Mouse (Mus musculus) intestine, postnatal 0 days (tissue): ENCODE measurements around the gene Cdx4. TPM values are rescaled to one million over a fixed set of nuclear protein-coding genes. Genes with fewer than 3 reads are reported as not detected.

Source experiments
- ATAC-seq: fragments of 200-750 bp; cut with Nextera tagmentation; 2 replicates; pipeline ENCODE4 v1.8.0; 2017; ENCODE audit warnings: mild to moderate bottlenecking, moderate TSS enrichment, moderate library complexity
- H3K27ac ChIP-seq: fragments of 300-500 bp; sonication (generic); 2 replicates; pipeline ENCODE4 v1.5.1; 2014; ENCODE audit warnings: mild to moderate bottlenecking, low read depth, low read length, moderate library complexity
- H3K27me3 ChIP-seq: fragments of 300-500 bp; sonication (generic); replicated peaks from 2 replicates; pipeline ENCODE4 v1.6.1; 2014; ENCODE audit warnings: low read length, mixed read lengths; ENCODE audit not compliant: control insufficient read depth, insufficient read depth
- H3K36me3 ChIP-seq: fragments of 300-500 bp; sonication (generic); 2 replicates; pipeline ENCODE4 v1.6.1; 2014; ENCODE audit warnings: mild to moderate bottlenecking, moderate library complexity; ENCODE audit not compliant: control insufficient read depth, insufficient read depth
- H3K4me1 ChIP-seq: fragments of 300-500 bp; sonication (generic); replicated peaks from 2 replicates; pipeline ENCODE4 v1.6.1; 2014; ENCODE audit warnings: antibody characterized with exemption, low read length, mixed read lengths; ENCODE audit not compliant: control insufficient read depth, insufficient read depth
- H3K4me2 ChIP-seq: fragments of 300-500 bp; sonication (generic); replicated peaks from 2 replicates; pipeline ENCODE4 v1.6.1; 2014; ENCODE audit warnings: low read depth, mild to moderate bottlenecking, moderate library complexity
- H3K4me3 ChIP-seq: fragments of 300-500 bp; sonication (generic); 2 replicates; pipeline ENCODE4 v1.5.1; 2014; ENCODE audit warnings: low read depth, low read length
- H3K9ac ChIP-seq: fragments of 300-500 bp; sonication (generic); 2 replicates; pipeline ENCODE4 v1.6.1; 2014; ENCODE audit warnings: mild to moderate bottlenecking, low read depth, low read length
- H3K9me3 ChIP-seq: fragments of 300-500 bp; sonication (generic); 2 replicates; pipeline ENCODE4 v1.6.1; 2016; ENCODE audit warnings: mixed run types; ENCODE audit not compliant: control insufficient read depth
- CTCF ChIP-seq: sonication (generic); IDR thresholded peaks from 2 replicates; pipeline ENCODE4 v1.5.1; 2016; ENCODE audit warnings: low read depth, mild to moderate bottlenecking, control low read depth, antibody characterized with exemption, moderate library complexity
- WGBS: fragments of 180-500 bp; shearing (Covaris S2); extraction: QIAGEN DNeasy Blood & Tissue Kit; methylation state at CpG from one replicate; pipeline ENCODE4 v1.1.7; 2014; 5-methylcytosine and 5-hydroxymethylcytosine counted together
- polyA plus RNA-seq: library from polyadenylated mRNA; unstranded; fragments of >200 nt; fragmentation: Nextera tagmentation; extraction: Ambion mirVana; gene quantifications from 2 replicates; pipeline ENCODE4 v1.2.1, GENCODE M21; 2015

The Cdx4 gene
- polyA plus RNA-seq, 1 experiment from 2014 or later = not detected

- ATAC-seq = no peak
- Histone ChIP-seq H3K27ac (no peak overlapping the region), H3K9ac (no peak overlapping the region), H3K4me3 (no peak overlapping the region), H3K4me2 (no peak overlapping the region), H3K9me3 (no peaks in the 10 kb centered on the region), H3K4me1 (no peaks in the 10 kb centered on the region), H3K27me3 (no peaks in the 10 kb centered on the region; the same call in 1 of the 2 replicates), H3K36me3 (no peaks in the 10 kb centered on the region)
- no peak for TF ChIP-seq CTCF
- 65% methylated on average over 3 of the region's 3 CpGs for WGBS
Measured at GRCm38 (mm10) chrX:103341369-103342113, 20.3 kb downstream of the Cdx4 start.

DNA sequence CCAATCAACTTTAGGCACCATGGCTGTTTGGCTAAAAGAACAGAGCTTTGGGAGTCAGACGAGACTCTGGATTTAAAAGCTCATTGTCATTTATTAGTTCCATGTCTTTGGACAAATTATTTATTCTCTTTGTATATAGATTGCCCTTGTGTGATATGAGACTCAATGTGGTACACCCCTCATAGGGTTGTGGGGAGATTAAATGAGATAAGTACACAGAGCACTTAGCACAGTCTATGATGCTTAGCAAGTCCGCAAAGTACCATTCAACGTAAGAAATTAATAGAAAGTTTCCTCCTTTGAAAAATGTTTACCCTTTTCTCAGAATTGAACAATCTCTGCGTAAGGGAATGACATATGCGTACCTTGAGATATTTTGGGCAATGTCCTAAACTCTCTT lies 34.6 kb downstream of the Cdx4 start:
- no peaks in the 10 kb centered on the region for H3K4me1 ChIP-seq
- no peaks in the 10 kb centered on the region for H3K27me3 ChIP-seq
- no peak overlapping the region for H3K9ac ChIP-seq
- peak overlapping the region; percentile 65 for H3K4me3 ChIP-seq
- H3K27ac ChIP-seq = no peak overlapping the region
- 55% methylated on average over 5 of the region's 5 CpGs for WGBS
- no peak for TF ChIP-seq CTCF
- H3K36me3 ChIP-seq = no peaks in the 10 kb centered on the region
- no peak for ATAC-seq
- H3K9me3 ChIP-seq = no peaks in the 10 kb centered on the region
- H3K4me2 ChIP-seq = peak overlapping the region; percentile 70

DNA sequence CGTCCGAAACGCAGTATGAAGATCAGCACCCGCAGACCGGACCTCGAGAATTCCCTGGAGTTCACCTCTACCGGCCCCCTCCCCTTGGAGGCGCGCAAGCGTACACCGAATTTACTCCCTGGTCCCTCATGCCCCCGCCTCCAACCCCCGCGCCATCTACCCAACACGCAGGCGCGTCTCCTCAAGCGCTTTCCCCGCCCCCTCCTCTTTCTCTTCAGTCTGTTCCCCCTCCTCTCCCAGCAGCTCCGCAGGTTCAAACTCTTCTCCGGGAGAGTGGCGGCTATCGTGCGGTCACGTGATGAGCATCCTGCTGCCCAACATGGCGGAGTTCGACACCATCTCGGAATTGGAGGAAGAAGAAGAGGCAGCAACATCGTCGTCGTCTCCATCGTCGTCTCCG lies 35.1 kb downstream of the Cdx4 start, which contains the start of gene Chic1:
Chic1 (plus strand) TSS at position 190 of the 400 bp plus-strand sequence.
- Histone ChIP-seq H3K4me3 (peak within 1 kb of the TSS; percentile 65), H3K36me3 (no peaks in the 10 kb centered on the region), H3K9me3 (no peaks in the 10 kb centered on the region), H3K4me1 (no peaks in the 10 kb centered on the region), H3K9ac (peak within 1 kb of the TSS; percentile 54; the same call in 1 of the 2 replicates), H3K27ac (peak within 1 kb of the TSS; percentile 54), H3K27me3 (no peaks in the 10 kb centered on the region), H3K4me2 (peak within 1 kb of the TSS; percentile 70)
- peak; percentile 57 for ATAC-seq
- 13% methylated on average over 34 of the region's 34 CpGs for WGBS
- TF ChIP-seq CTCF = no peak

- WGBS = 14% methylated on average over 24 of the region's 24 CpGs
- ATAC-seq = no peak; the same call in 1 of the 2 replicates
Measured at GRCm38 (mm10) chrX:103356761-103357236, 35.6 kb downstream of the Cdx4 start.

GRCm38 (mm10) chrX:103366201-103366600 lies 45.0 kb downstream of the Cdx4 start:
- Histone ChIP-seq H3K4me3 (no peak overlapping the region), H3K4me2 (no peak overlapping the region), H3K27me3 (no peaks in the 10 kb centered on the region), H3K4me1 (no peaks in the 10 kb centered on the region), H3K27ac (no peak overlapping the region), H3K9me3 (no peaks in the 10 kb centered on the region), H3K36me3 (no peaks in the 10 kb centered on the region), H3K9ac (no peak overlapping the region)
- 50% methylated on average over 5 of the region's 5 CpGs for WGBS
- no peak for ATAC-seq
- TF ChIP-seq CTCF = no peak

More at GRCm38 (mm10) chrX:103356761-103357236, 35.6 kb downstream of the Cdx4 start:
- Histone ChIP-seq H3K4me2 (peak overlapping the region; percentile 70), H3K27me3 (no peaks in the 10 kb centered on the region), H3K4me1 (no peaks in the 10 kb centered on the region), H3K36me3 (no peaks in the 10 kb centered on the region), H3K27ac (peak overlapping the region; percentile 54), H3K4me3 (peak overlapping the region; percentile 65), H3K9ac (peak overlapping the region; percentile 54; the same call in 1 of the 2 replicates), H3K9me3 (no peaks in the 10 kb centered on the region)
- TF ChIP-seq CTCF = no peak

DNA sequence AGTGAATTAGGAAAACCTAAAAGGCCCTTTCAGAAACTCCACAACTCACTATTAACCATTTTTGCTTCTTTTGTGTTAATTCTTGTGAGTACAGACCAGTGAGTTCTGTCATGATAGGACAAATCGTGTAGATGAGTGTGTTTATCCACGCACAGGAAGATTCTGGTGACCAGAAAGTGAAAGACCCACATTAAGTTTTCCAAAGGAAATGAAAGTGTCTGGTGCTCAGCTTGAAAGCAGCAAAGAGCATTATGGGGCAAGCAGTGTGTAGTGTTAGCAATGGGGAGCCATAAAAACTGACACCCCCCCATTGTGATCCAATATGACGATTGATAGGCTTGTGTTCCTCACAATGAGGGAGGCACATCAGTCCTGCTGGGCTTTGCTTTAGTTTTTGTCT lies 47.5 kb downstream of the Cdx4 start:
- no peak overlapping the region for H3K27ac ChIP-seq
- H3K4me2 ChIP-seq = no peak overlapping the region
- ATAC-seq = no peak
- H3K4me1 ChIP-seq = no peaks in the 10 kb centered on the region
- no peak overlapping the region for H3K9ac ChIP-seq
- H3K36me3 ChIP-seq = no peaks in the 10 kb centered on the region
- H3K4me3 ChIP-seq = no peak overlapping the region
- H3K27me3 ChIP-seq = no peaks in the 10 kb centered on the region
- 76% methylated on average over 3 of the region's 3 CpGs for WGBS
- H3K9me3 ChIP-seq = no peaks in the 10 kb centered on the region
- TF ChIP-seq CTCF = no peak
